In the genomic region with DNA sequence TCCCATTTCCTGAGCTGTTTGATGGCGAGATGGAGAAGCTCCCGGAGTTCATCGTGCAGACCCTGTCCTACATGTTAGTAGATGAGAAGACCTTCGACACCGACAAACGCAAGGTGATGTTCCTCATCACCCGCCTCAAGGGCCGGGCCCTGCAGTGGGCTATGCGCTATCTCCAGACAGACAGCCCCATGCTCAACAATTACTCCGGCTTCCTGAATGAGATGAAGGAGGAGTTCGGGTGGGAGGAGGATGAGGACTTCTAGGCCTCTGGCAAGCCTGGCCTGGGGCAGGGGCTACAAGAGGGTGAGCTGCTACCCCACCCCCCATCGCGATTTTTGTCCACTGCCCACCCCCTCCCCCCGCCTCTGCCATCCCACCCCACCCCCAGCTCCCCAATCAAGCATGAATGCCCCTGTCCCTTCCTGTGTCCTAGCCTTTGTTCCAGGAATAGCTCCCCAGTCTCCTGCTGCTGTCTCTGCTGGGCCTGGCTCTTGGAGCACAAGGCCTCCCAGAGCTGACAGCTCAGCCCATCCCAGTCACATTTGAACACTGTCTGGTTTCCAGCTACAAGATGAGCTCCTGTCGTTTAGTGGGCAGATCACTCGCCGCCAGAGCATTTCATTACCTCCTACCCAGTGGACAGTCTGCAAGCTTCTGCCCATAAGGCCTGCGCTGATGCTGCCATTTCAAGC, we compare ENCODE assay signal across 10 mouse cellular contexts. TPM values are rescaled to one million over a fixed set of nuclear protein-coding genes. Genes with fewer than 3 reads are reported as not detected.
DNase-seq lines count a peak whose midpoint lies in the region; ATAC-seq and TF ChIP-seq lines count a peak whose summit lies in the region.
"Had no signal": no experiment of that assay in that cellular context is flagged by ENCODE, and none has a peak within 500 bp of the region (broad histone marks: within the 10 kb centered on the region; RNA-seq: fewer than 3 reads in every experiment).

No protein-coding gene starts in this region.

- peak; percentile 53 for ATAC-seq in hindbrain, postnatal 0 days
- no peak for ATAC-seq in limb, embryonic 15.5 days (ENCODE audit: insufficient number of reproducible peaks, low FRiP score, low TSS enrichment, low read depth)
- ATAC-seq in neural tube, embryonic 12.5 days (ENCODE audit: low FRiP score, low read depth), result peak; percentile 73

- intact Hi-C loops in gastrocnemius, postnatal 36 days (cut with DNase I), result no loop called here

- peak overlapping the region; percentile 49 for H3K4me3 ChIP-seq in forebrain, embryonic 10.5 days
- H3K4me3 ChIP-seq in hindbrain, postnatal 0 days (ENCODE audit: low read length), result peak overlapping the region; percentile 42
- peak overlapping the region; percentile 47 for H3K4me3 ChIP-seq in limb, embryonic 15.5 days
- peak overlapping the region; percentile 36 for H3K4me3 ChIP-seq in neural tube, embryonic 12.5 days

- H3K4me2 ChIP-seq in hindbrain, postnatal 0 days (ENCODE audit: low read depth, low read length), result peak overlapping the region; percentile 55
- H3K4me2 ChIP-seq in limb, embryonic 15.5 days, result peak overlapping the region; percentile 45
- peak overlapping the region; percentile 56 for H3K4me2 ChIP-seq in neural tube, embryonic 12.5 days (replicated peaks)

- WGBS in forebrain, embryonic 10.5 days, result 28% methylated on average over 18 of the region's 18 CpGs
- 43% methylated on average over 15 of the region's 18 CpGs for WGBS in hindbrain, postnatal 0 days
- WGBS in limb, embryonic 15.5 days, result 33% methylated on average over 17 of the region's 18 CpGs
- 22% methylated on average over 18 of the region's 18 CpGs for WGBS in neural tube, embryonic 12.5 days

- peak overlapping the region; percentile 52 for H3K9ac ChIP-seq in hindbrain, postnatal 0 days (replicated peaks; ENCODE audit: low read length)
- peak overlapping the region; percentile 40 for H3K9ac ChIP-seq in limb, embryonic 15.5 days
- H3K9ac ChIP-seq in neural tube, embryonic 12.5 days, result peak overlapping the region; percentile 61

- H3K27me3 ChIP-seq in forebrain, embryonic 10.5 days (ENCODE audit: poor library complexity, severe bottlenecking), result no peaks in the 10 kb centered on the region
- no peaks in the 10 kb centered on the region for H3K27me3 ChIP-seq in hindbrain, postnatal 0 days (ENCODE audit: insufficient read depth, low read length)
- no peaks in the 10 kb centered on the region for H3K27me3 ChIP-seq in limb, embryonic 15.5 days
- no peaks in the 10 kb centered on the region for H3K27me3 ChIP-seq in neural tube, embryonic 12.5 days (replicated peaks)

- no peak for TF ChIP-seq CTCF in hindbrain, postnatal 0 days (IDR thresholded peaks at IDR 0.05; ENCODE audit: low read depth)

- DNase-seq in heart, adult 18-20 months, result peak; percentile 4 to 14
- DNase-seq in heart, adult 8-10 months (ENCODE audit: low spot score), result no peak
- peak; percentile 17 for DNase-seq in adrenal gland, postnatal 14 days
- DNase-seq in forebrain, embryonic 10.5 days (ENCODE audit: extremely low spot score, low spot score), result no peak
- DNase-seq in hindbrain, postnatal 0 days (ENCODE audit: low spot score), result peak; percentile 18
- no peak for DNase-seq in gastrocnemius, postnatal 36 days

- H3K4me1 ChIP-seq in forebrain, embryonic 10.5 days, result 0 out of 2 replicates have a peak, but pooled peaks cover 10% of the 10 kb centered on the region
- H3K4me1 ChIP-seq in hindbrain, postnatal 0 days (ENCODE audit: insufficient read depth, low read length), result no peaks in the 10 kb centered on the region
- no peaks in the 10 kb centered on the region for H3K4me1 ChIP-seq in limb, embryonic 15.5 days
- no peaks in the 10 kb centered on the region for H3K4me1 ChIP-seq in neural tube, embryonic 12.5 days

- H3K27ac ChIP-seq in forebrain, embryonic 10.5 days, result peak overlapping the region; percentile 76
- H3K27ac ChIP-seq in hindbrain, postnatal 0 days, result peak overlapping the region; percentile 89
- H3K27ac ChIP-seq in limb, embryonic 15.5 days, result peak overlapping the region; percentile 7; the same call in 1 of the 2 replicates
- no peak overlapping the region; the same call in 1 of the 2 replicates for H3K27ac ChIP-seq in neural tube, embryonic 12.5 days

- no peaks in the 10 kb centered on the region for H3K9me3 ChIP-seq in forebrain, embryonic 10.5 days
- H3K9me3 ChIP-seq in hindbrain, postnatal 0 days (ENCODE audit: low read length), result no peaks in the 10 kb centered on the region
- H3K9me3 ChIP-seq in limb, embryonic 15.5 days, result no peaks in the 10 kb centered on the region
- H3K9me3 ChIP-seq in neural tube, embryonic 12.5 days, result no peaks in the 10 kb centered on the region

- no peaks in the 10 kb centered on the region for H3K36me3 ChIP-seq in forebrain, embryonic 10.5 days (replicated peaks)
- H3K36me3 ChIP-seq in hindbrain, postnatal 0 days (ENCODE audit: insufficient read depth, low read length), result no peaks in the 10 kb centered on the region
- no peaks in the 10 kb centered on the region for H3K36me3 ChIP-seq in limb, embryonic 15.5 days
- no peaks in the 10 kb centered on the region for H3K36me3 ChIP-seq in neural tube, embryonic 12.5 days

RNA-seq across cellular contexts. Expression of a gene that starts 0.4 kb away (rescaled TPM):
- total RNA-seq in heart, adult 18-20 months (2021), result 10 to 100 TPM; 19.4 to 22.9 TPM
- total RNA-seq in heart, adult 8-10 months (2022), result 10 to 100 TPM; 15.6 to 25.5 (median 19.3) TPM
- total RNA-seq in adrenal gland, postnatal 14 days (2021), result 75.8 and 104 TPM in 2 replicates
- 23.0 and 26.4 TPM in 2 replicates for polyA plus RNA-seq in forebrain, embryonic 10.5 days (2016; fragmentation: Nextera tagmentation; extraction: Ambion mirVana)
- total RNA-seq in hindbrain, postnatal 0 days (2014; rRNA removed), result 32.0 and 58.2 TPM in 2 replicates
- 210 and 219 TPM in 2 replicates for polyA plus RNA-seq in hindbrain, postnatal 0 days (2015; fragmentation: Nextera tagmentation; extraction: Ambion mirVana)
- polyA plus RNA-seq in limb, embryonic 15.5 days (2015; fragmentation: Nextera tagmentation; extraction: Ambion mirVana), result 50.3 and 50.4 TPM in 2 replicates
- polyA plus RNA-seq in neural tube, embryonic 12.5 days (2016; fragmentation: Nextera tagmentation; extraction: Ambion mirVana), result 111 and 113 TPM in 2 replicates
- 1 to 10 TPM; 3.1 to 5.0 TPM for total RNA-seq in gastrocnemius, postnatal 36 days (2021)
- total RNA-seq: MEL had no signal

RNA-seq across cellular contexts. Expression of a gene that starts 0.5 kb away (rescaled TPM):
- not detected for total RNA-seq in heart, adult 18-20 months (2021)
- not detected for total RNA-seq in heart, adult 8-10 months (2022)
- not detected in 2 replicates for total RNA-seq in adrenal gland, postnatal 14 days (2021)
- polyA plus RNA-seq in forebrain, embryonic 10.5 days (2016; fragmentation: Nextera tagmentation; extraction: Ambion mirVana), result not detected in 2 replicates
- total RNA-seq in hindbrain, postnatal 0 days (2014; rRNA removed), result not detected in 2 replicates
- polyA plus RNA-seq in hindbrain, postnatal 0 days (2015; fragmentation: Nextera tagmentation; extraction: Ambion mirVana), result 0.64 TPM in 1 of 2 replicates, not detected in the other
- not detected in 2 replicates for polyA plus RNA-seq in limb, embryonic 15.5 days (2015; fragmentation: Nextera tagmentation; extraction: Ambion mirVana)
- polyA plus RNA-seq in neural tube, embryonic 12.5 days (2016; fragmentation: Nextera tagmentation; extraction: Ambion mirVana), result not detected in 2 replicates
- not detected for total RNA-seq in gastrocnemius, postnatal 36 days (2021)
- total RNA-seq: MEL had no signal
- polyA plus RNA-seq: large intestine, adult 2 months had no signal

RNA-seq across cellular contexts. Expression of a gene that starts 35.2 kb away (rescaled TPM):
- total RNA-seq in heart, adult 18-20 months (2021), result 100 to 1,000 TPM; 139 to 164 TPM
- 100 to 1,000 TPM; 123 to 154 (median 145) TPM for total RNA-seq in heart, adult 8-10 months (2022)
- 141 and 165 TPM in 2 replicates for total RNA-seq in adrenal gland, postnatal 14 days (2021)
- 39.4 and 41.0 TPM in 2 replicates for polyA plus RNA-seq in forebrain, embryonic 10.5 days (2016; fragmentation: Nextera tagmentation; extraction: Ambion mirVana)
- 254 and 270 TPM in 2 replicates for total RNA-seq in hindbrain, postnatal 0 days (2014; rRNA removed)
- polyA plus RNA-seq in hindbrain, postnatal 0 days (2015; fragmentation: Nextera tagmentation; extraction: Ambion mirVana), result 284 and 285 TPM in 2 replicates
- 63.3 and 85.3 TPM in 2 replicates for polyA plus RNA-seq in limb, embryonic 15.5 days (2015; fragmentation: Nextera tagmentation; extraction: Ambion mirVana)
- 146 and 157 TPM in 2 replicates for polyA plus RNA-seq in neural tube, embryonic 12.5 days (2016; fragmentation: Nextera tagmentation; extraction: Ambion mirVana)
- total RNA-seq in gastrocnemius, postnatal 36 days (2021), result 10 to 100 TPM; 63.6 to 70.8 TPM
- total RNA-seq: MEL had no signal

Comparison
In these comparisons a context has a peak if more than half of its experiments do, and no peak if none do; other contexts are left out.
1. DNase-seq: peak in heart, adult 18-20 months (2 of 2), adrenal gland, postnatal 14 days (single experiment) and hindbrain, postnatal 0 days (single experiment); none in heart, adult 8-10 months (single experiment), forebrain, embryonic 10.5 days (single experiment) and gastrocnemius, postnatal 36 days (0 of 2).
2. Peak in every context shown above with its lines, with median percentiles within 50 percentile points of each other: H3K4me3 ChIP-seq, H3K4me2 ChIP-seq and H3K9ac ChIP-seq.